Mouse (Mus musculus) limb, embryonic 15.5 days (tissue): ENCODE data around the gene Crhr2. TPM values are rescaled to one million over a fixed set of nuclear protein-coding genes. Genes with fewer than 3 reads are reported as not detected.

Source experiments
- ATAC-seq: fragments of 200-750 bp; cut with Nextera tagmentation; 2 replicates; pipeline ENCODE4 v1.8.0; 2017; ENCODE audit warnings: low read depth, moderate TSS enrichment; ENCODE audit not compliant: insufficient number of reproducible peaks, low FRiP score, low TSS enrichment
- H3K27ac ChIP-seq: fragments of 300-500 bp; sonication (generic); 2 replicates; pipeline ENCODE4 v1.5.1; 2015; ENCODE audit warnings: moderate library complexity, mild to moderate bottlenecking, inconsistent platforms
- H3K27me3 ChIP-seq: fragments of 300-500 bp; sonication (generic); 2 replicates; pipeline ENCODE4 v1.6.1; 2015; ENCODE audit warnings: inconsistent platforms
- H3K36me3 ChIP-seq: fragments of 300-500 bp; sonication (generic); 2 replicates; pipeline ENCODE4 v1.6.1; 2015; ENCODE audit warnings: inconsistent platforms
- H3K4me1 ChIP-seq: fragments of 300-500 bp; sonication (generic); 2 replicates; pipeline ENCODE4 v1.6.1; 2015; ENCODE audit warnings: inconsistent platforms
- H3K4me2 ChIP-seq: fragments of 300-500 bp; sonication (generic); 2 replicates; pipeline ENCODE4 v1.6.1; 2015; ENCODE audit warnings: mild to moderate bottlenecking, inconsistent platforms
- H3K4me3 ChIP-seq: fragments of 300-500 bp; sonication (generic); 2 replicates; pipeline ENCODE4 v1.5.1; 2015; ENCODE audit warnings: mild to moderate bottlenecking, inconsistent platforms
- H3K9ac ChIP-seq: fragments of 300-500 bp; sonication (generic); 2 replicates; pipeline ENCODE4 v1.6.1; 2015; ENCODE audit warnings: inconsistent platforms
- H3K9me3 ChIP-seq: fragments of 300-500 bp; sonication (generic); 2 replicates; pipeline ENCODE4 v1.6.1; 2016; ENCODE audit warnings: inconsistent platforms
- WGBS: fragments of 180-500 bp; shearing (Covaris S2); methylation state at CpG from one replicate; pipeline ENCODE4 v1.1.7; 2015; 5-methylcytosine and 5-hydroxymethylcytosine counted together
- polyA plus RNA-seq: library from polyadenylated mRNA; unstranded; fragments of >200 nt; fragmentation: Nextera tagmentation; extraction: Ambion mirVana; gene quantifications from 2 replicates; pipeline ENCODE4 v1.2.1, GENCODE M21; 2015

The Crhr2 gene
- polyA plus RNA-seq, 1 experiment from 2014 or later = 0.20 TPM

- Histone ChIP-seq H3K27me3 (peaks cover 79% of the 10 kb centered on the region), H3K9me3 (no peaks in the 10 kb centered on the region), H3K4me2 (peak overlapping the region; percentile 87), H3K4me3 (peak overlapping the region; percentile 48), H3K4me1 (peaks cover 11% of the 10 kb centered on the region), H3K36me3 (no peaks in the 10 kb centered on the region), H3K27ac (no peak overlapping the region), H3K9ac (no peak overlapping the region)
- WGBS = 1% methylated on average over 67 of the region's 68 CpGs
- no peak for ATAC-seq
Observed at GRCm38 (mm10) chr6:55117325-55118109, 15.3 kb downstream of the Crhr2 start.

- Histone ChIP-seq H3K27me3 (peaks cover 9% of the 10 kb centered on the region), H3K36me3 (no peaks in the 10 kb centered on the region), H3K9ac (no peak overlapping the region), H3K9me3 (no peaks in the 10 kb centered on the region), H3K4me1 (no peaks in the 10 kb centered on the region), H3K4me2 (no peak overlapping the region), H3K4me3 (no peak overlapping the region), H3K27ac (no peak overlapping the region)
- ATAC-seq = no peak
- 16% methylated on average over 7 of the region's 7 CpGs for WGBS
Observed at GRCm38 (mm10) chr6:55108358-55108757, 24.5 kb downstream of the Crhr2 start.

- no peak overlapping the region for H3K27ac ChIP-seq
- H3K9me3 ChIP-seq = no peaks in the 10 kb centered on the region
- no peaks in the 10 kb centered on the region for H3K4me1 ChIP-seq
- 67% methylated on average over 5 of the region's 5 CpGs for WGBS
- ATAC-seq = no peak
- no peaks in the 10 kb centered on the region for H3K27me3 ChIP-seq
- H3K36me3 ChIP-seq = no peaks in the 10 kb centered on the region
- no peak overlapping the region for H3K9ac ChIP-seq
- no peak overlapping the region for H3K4me2 ChIP-seq
- no peak overlapping the region for H3K4me3 ChIP-seq
Observed at GRCm38 (mm10) chr6:55098603-55099002, 34.2 kb downstream of the Crhr2 start.

GRCm38 (mm10) chr6:55098030-55098429 is 34.8 kb downstream of the Crhr2 start:
- Histone ChIP-seq H3K27me3 (no peaks in the 10 kb centered on the region), H3K9me3 (no peaks in the 10 kb centered on the region), H3K36me3 (no peaks in the 10 kb centered on the region), H3K4me1 (no peaks in the 10 kb centered on the region), H3K27ac (no peak overlapping the region), H3K4me2 (no peak overlapping the region), H3K9ac (no peak overlapping the region), H3K4me3 (no peak overlapping the region)
- ATAC-seq = no peak
- WGBS = 63% methylated on average over 5 of the region's 5 CpGs

GRCm38 (mm10) chr6:55093431-55094146 is 39.2 kb downstream of the Crhr2 start:
- no peaks in the 10 kb centered on the region for H3K36me3 ChIP-seq
- H3K27me3 ChIP-seq = no peaks in the 10 kb centered on the region
- WGBS = 28% methylated on average over 6 of the region's 6 CpGs
- no peak overlapping the region for H3K4me3 ChIP-seq
- H3K4me2 ChIP-seq = no peak overlapping the region
- no peak for ATAC-seq
- no peak overlapping the region for H3K9ac ChIP-seq
- H3K9me3 ChIP-seq = no peaks in the 10 kb centered on the region
- H3K27ac ChIP-seq = no peak overlapping the region
- H3K4me1 ChIP-seq = no peaks in the 10 kb centered on the region

GRCm38 (mm10) chr6:55091396-55091795 is 41.4 kb downstream of the Crhr2 start:
- Histone ChIP-seq H3K4me1 (no peaks in the 10 kb centered on the region), H3K9me3 (no peaks in the 10 kb centered on the region), H3K27ac (no peak overlapping the region), H3K27me3 (no peaks in the 10 kb centered on the region), H3K36me3 (no peaks in the 10 kb centered on the region), H3K4me2 (no peak overlapping the region), H3K4me3 (no peak overlapping the region), H3K9ac (no peak overlapping the region)
- ATAC-seq = no peak
- WGBS = 89% methylated on average over 9 of the region's 9 CpGs

- ATAC-seq = no peak
Observed at GRCm38 (mm10) chr6:55090639-55091038, 42.2 kb downstream of the Crhr2 start.

GRCm38 (mm10) chr6:55087355-55087754 is 45.5 kb downstream of the Crhr2 start:
- H3K4me3 ChIP-seq = no peak overlapping the region
- no peaks in the 10 kb centered on the region for H3K9me3 ChIP-seq
- WGBS = 29% methylated on average over 4 of the region's 4 CpGs
- H3K4me1 ChIP-seq = no peaks in the 10 kb centered on the region
- no peaks in the 10 kb centered on the region for H3K27me3 ChIP-seq
- no peaks in the 10 kb centered on the region for H3K36me3 ChIP-seq
- H3K4me2 ChIP-seq = no peak overlapping the region
- ATAC-seq = no peak
- no peak overlapping the region for H3K9ac ChIP-seq
- no peak overlapping the region for H3K27ac ChIP-seq

More at GRCm38 (mm10) chr6:55090639-55091038, 42.2 kb downstream of the Crhr2 start:
- 50% methylated on average over 4 of the region's 4 CpGs for WGBS
- H3K27me3 ChIP-seq = no peaks in the 10 kb centered on the region
- H3K9ac ChIP-seq = no peak overlapping the region
- H3K36me3 ChIP-seq = no peaks in the 10 kb centered on the region
- H3K4me3 ChIP-seq = no peak overlapping the region
- no peaks in the 10 kb centered on the region for H3K4me1 ChIP-seq
- H3K27ac ChIP-seq = no peak overlapping the region
- H3K9me3 ChIP-seq = no peaks in the 10 kb centered on the region
- H3K4me2 ChIP-seq = no peak overlapping the region

GRCm38 (mm10) chr6:55082261-55083051 is 50.4 kb downstream of the Crhr2 start:
- no peaks in the 10 kb centered on the region for H3K4me1 ChIP-seq
- no peaks in the 10 kb centered on the region for H3K9me3 ChIP-seq
- H3K4me2 ChIP-seq = no peak overlapping the region
- H3K27me3 ChIP-seq = no peaks in the 10 kb centered on the region
- 70% methylated on average over 7 of the region's 7 CpGs for WGBS
- no peak for ATAC-seq
- no peak overlapping the region for H3K9ac ChIP-seq
- H3K27ac ChIP-seq = no peak overlapping the region
- peaks cover 37% of the 10 kb centered on the region for H3K36me3 ChIP-seq
- no peak overlapping the region for H3K4me3 ChIP-seq

GRCm38 (mm10) chr6:55081379-55081778 is 51.4 kb downstream of the Crhr2 start:
- WGBS = 91% methylated on average over 3 of the region's 3 CpGs
- H3K4me1 ChIP-seq = no peaks in the 10 kb centered on the region
- H3K36me3 ChIP-seq = peaks cover 48% of the 10 kb centered on the region
- H3K9ac ChIP-seq = no peak overlapping the region
- no peak overlapping the region for H3K4me2 ChIP-seq
- no peak for ATAC-seq
- H3K27me3 ChIP-seq = no peaks in the 10 kb centered on the region
- H3K27ac ChIP-seq = no peak overlapping the region
- H3K4me3 ChIP-seq = no peak overlapping the region
- no peaks in the 10 kb centered on the region for H3K9me3 ChIP-seq

- H3K4me1 ChIP-seq = no peaks in the 10 kb centered on the region
- H3K27ac ChIP-seq = no peak overlapping the region
- no peak overlapping the region for H3K4me2 ChIP-seq
- no peaks in the 10 kb centered on the region for H3K9me3 ChIP-seq
- WGBS = 71% methylated on average over 4 of the region's 4 CpGs
- no peaks in the 10 kb centered on the region for H3K27me3 ChIP-seq
- no peak overlapping the region for H3K9ac ChIP-seq
- ATAC-seq = no peak
- no peak overlapping the region for H3K4me3 ChIP-seq
- H3K36me3 ChIP-seq = peaks cover 88% of the 10 kb centered on the region
Observed at GRCm38 (mm10) chr6:55076561-55077255, 56.1 kb downstream of the Crhr2 start.
